In genomic region chr3:110010870-110011626, GRCm38 (mm10) we compare ENCODE assay signal across 27 mouse cellular contexts.
A peak's percentile ranks its signal among the peaks of the same experiment; 100 is the strongest.
DNase-seq lines count a peak whose midpoint lies in the region; ATAC-seq and TF ChIP-seq lines count a peak whose summit lies in the region.
"Had no signal": no experiment of that assay in that cellular context is flagged by ENCODE, and none has a peak within 500 bp of the region (broad histone marks: within the 10 kb centered on the region; RNA-seq: fewer than 3 reads in every experiment).

No protein-coding gene starts in this region.

- no peaks in the 10 kb centered on the region for H3K9me3 ChIP-seq in midbrain, embryonic 12.5 days
- H3K9me3 ChIP-seq in midbrain, embryonic 14.5 days (ENCODE audit: control insufficient read depth, low read length): no peaks in the 10 kb centered on the region
- H3K9me3 ChIP-seq in forebrain, embryonic 14.5 days (replicated peaks; ENCODE audit: control insufficient read depth, low read length): no peaks in the 10 kb centered on the region
- H3K9me3 ChIP-seq: limb, embryonic 15.5 days; lung, embryonic 15.5 days had no signal

- H3K4me1 ChIP-seq in midbrain, embryonic 12.5 days: peaks cover 7% of the 10 kb centered on the region; the same call in 1 of the 2 replicates
- no peaks in the 10 kb centered on the region for H3K4me1 ChIP-seq in midbrain, embryonic 14.5 days (ENCODE audit: control insufficient read depth, insufficient read depth, low read length)
- H3K4me1 ChIP-seq in forebrain, embryonic 14.5 days (ENCODE audit: control insufficient read depth, insufficient read depth, low read length): peaks cover 3% of the 10 kb centered on the region; the same call in 1 of the 2 replicates
- no peaks in the 10 kb centered on the region for H3K4me1 ChIP-seq in olfactory bulb, adult 2 months (ENCODE audit: control insufficient read depth, insufficient read depth, low read length)
- H3K4me1 ChIP-seq: limb, embryonic 15.5 days; lung, embryonic 15.5 days had no signal

- no peak for TF ChIP-seq CTCF in brain, embryonic 14.5 days (IDR thresholded peaks at IDR 0.05; ENCODE audit: borderline replicate concordance, extremely low read depth, insufficient read depth, insufficient read length)
- no peak for TF ChIP-seq CTCF in olfactory bulb, adult 2 months (IDR thresholded peaks at IDR 0.05; ENCODE audit: insufficient read depth, low read depth, low read length)

- H3K4me2 ChIP-seq in midbrain, embryonic 12.5 days (replicated peaks): no peak overlapping the region
- no peak overlapping the region for H3K4me2 ChIP-seq in midbrain, embryonic 14.5 days (ENCODE audit: low read length)
- H3K4me2 ChIP-seq in forebrain, embryonic 14.5 days (ENCODE audit: low read length): no peak overlapping the region
- H3K4me2 ChIP-seq: heart, embryonic 11.5 days; limb, embryonic 15.5 days; lung, embryonic 15.5 days had no signal

- no peak for TF ChIP-seq POLR2A in brain, embryonic 14.5 days (IDR thresholded peaks at IDR 0.05; ENCODE audit: borderline replicate concordance, extremely low read depth, insufficient read depth, insufficient read length, poor library complexity, severe bottlenecking)
- no peak for TF ChIP-seq POLR2A in olfactory bulb, adult 2 months (IDR thresholded peaks at IDR 0.05; ENCODE audit: insufficient read depth, low read depth, low read length)

- 79% methylated on average over 14 of the region's 14 CpGs for WGBS in midbrain, embryonic 12.5 days
- WGBS in midbrain, embryonic 14.5 days: 82% methylated on average over 14 of the region's 14 CpGs
- WGBS in forebrain, embryonic 14.5 days: 24% methylated on average over 14 of the region's 14 CpGs
- 29% methylated on average over 14 of the region's 14 CpGs for WGBS in olfactory bulb, adult 2 months

- no peaks in the 10 kb centered on the region for H3K27me3 ChIP-seq in midbrain, embryonic 12.5 days
- H3K27me3 ChIP-seq in midbrain, embryonic 14.5 days (ENCODE audit: control insufficient read depth, insufficient read depth, low read length): no peaks in the 10 kb centered on the region
- H3K27me3 ChIP-seq in forebrain, embryonic 14.5 days (replicated peaks; ENCODE audit: control insufficient read depth, insufficient read depth, low read length): no peaks in the 10 kb centered on the region
- H3K27me3 ChIP-seq: CH12.LX; limb, embryonic 15.5 days; lung, embryonic 15.5 days had no signal

- no peak overlapping the region for H3K4me3 ChIP-seq in midbrain, embryonic 12.5 days
- H3K4me3 ChIP-seq in midbrain, embryonic 14.5 days (replicated peaks; ENCODE audit: low read depth, low read length): no peak overlapping the region
- H3K4me3 ChIP-seq in forebrain, embryonic 14.5 days (ENCODE audit: low read depth, low read length): no peak overlapping the region
- no peak overlapping the region for H3K4me3 ChIP-seq in olfactory bulb, adult 2 months (ENCODE audit: insufficient read depth, low read depth, low read length)
- H3K4me3 ChIP-seq: left cerebral cortex, adult 2 months; limb, embryonic 15.5 days; lung, embryonic 15.5 days; myocyte had no signal

- H3K27ac ChIP-seq in midbrain, embryonic 12.5 days (replicated peaks): no peak overlapping the region
- H3K27ac ChIP-seq in midbrain, embryonic 14.5 days (replicated peaks; ENCODE audit: low read depth, low read length): no peak overlapping the region
- peak overlapping the region; percentile 3; the same call in 1 of the 2 replicates for H3K27ac ChIP-seq in forebrain, embryonic 14.5 days (ENCODE audit: low read depth, low read length)
- peak overlapping the region; percentile 51; the same call in 1 of the 2 replicates for H3K27ac ChIP-seq in olfactory bulb, adult 2 months (ENCODE audit: insufficient read depth, low read depth, low read length)
- H3K27ac ChIP-seq: kidney, postnatal 0 days; left cerebral cortex, adult 2 months; limb, embryonic 15.5 days; liver, embryonic 14.5 days; lung, embryonic 15.5 days had no signal

- H3K9ac ChIP-seq in midbrain, embryonic 12.5 days (replicated peaks): no peak overlapping the region
- no peak overlapping the region for H3K9ac ChIP-seq in midbrain, embryonic 14.5 days (replicated peaks; ENCODE audit: low read length)
- no peak overlapping the region for H3K9ac ChIP-seq in forebrain, embryonic 14.5 days (ENCODE audit: low read length)
- H3K9ac ChIP-seq: limb, embryonic 15.5 days; liver, embryonic 14.5 days; lung, embryonic 15.5 days had no signal

- ATAC-seq in midbrain, embryonic 12.5 days (ENCODE audit: low FRiP score, low read depth): peak; percentile 16; the same call in 1 of the 2 replicates
- no peak for ATAC-seq in midbrain, embryonic 14.5 days (ENCODE audit: low FRiP score, low TSS enrichment)
- ATAC-seq in forebrain, embryonic 14.5 days: peak; percentile 94
- ATAC-seq: activated CD4-positive, CD25-positive, alpha-beta regulatory T cell, adult 4 months had no signal

- H3K36me3 ChIP-seq in midbrain, embryonic 12.5 days: no peaks in the 10 kb centered on the region
- H3K36me3 ChIP-seq in midbrain, embryonic 14.5 days (ENCODE audit: control insufficient read depth, insufficient read depth, low read length): no peaks in the 10 kb centered on the region
- no peaks in the 10 kb centered on the region for H3K36me3 ChIP-seq in forebrain, embryonic 14.5 days (ENCODE audit: control insufficient read depth, insufficient read depth, low read length)
- H3K36me3 ChIP-seq: G1E; limb, embryonic 15.5 days; lung, embryonic 15.5 days had no signal

- intact Hi-C loops in left cerebral cortex, postnatal 36 days (cut with DNase I): no loop called here

- no peak for DNase-seq in midbrain, embryonic 14.5 days
- DNase-seq in brain, embryonic 14.5 days (ENCODE audit: low read depth): peak; percentile 91
- peak; percentile 90 for DNase-seq in forebrain, embryonic 14.5 days (ENCODE audit: low spot score)
- DNase-seq in left cerebral cortex, postnatal 36 days (ENCODE audit: low spot score in 2 of 2): no peak
- DNase-seq in adipocyte (ENCODE audit: low spot score): no peak
- DNase-seq: adrenal gland, postnatal 10 days; B cell, adult 2 months; cerebellum, adult 8-10 months; gastrocnemius, postnatal 10 days; heart, adult 11 months; kidney, adult 11 months; left cerebral cortex, postnatal 4 days; lung, postnatal 36 days; right cerebral cortex, postnatal 25 days; thymus, postnatal 25 days had no signal

Comparison
In these comparisons a context has a peak if more than half of its experiments do, and no peak if none do; other contexts are left out.
1. H3K27ac ChIP-seq: peak in forebrain, embryonic 14.5 days (single experiment) and olfactory bulb, adult 2 months (single experiment); none in midbrain, embryonic 12.5 days (single experiment) and midbrain, embryonic 14.5 days (single experiment).
2. DNase-seq: peak in brain, embryonic 14.5 days (single experiment) and forebrain, embryonic 14.5 days (single experiment); none in midbrain, embryonic 14.5 days (single experiment), left cerebral cortex, postnatal 36 days (0 of 2) and adipocyte (single experiment).